In genomic region chr14:14354511-14355359, GRCm38 (mm10) we compare ENCODE assay signal across 13 mouse cellular contexts. TPM values are rescaled to one million over a fixed set of nuclear protein-coding genes. Genes with fewer than 3 reads are reported as not detected.
DNase-seq lines count a peak whose midpoint lies in the region; ATAC-seq lines count a peak whose summit lies in the region.
"Had no signal": no experiment of that assay in that cellular context is flagged by ENCODE, and none has a peak within 500 bp of the region (broad histone marks: within the 10 kb centered on the region; RNA-seq: fewer than 3 reads in every experiment).

No protein-coding gene starts in this region.

- no peak overlapping the region for H3K4me3 ChIP-seq in neural tube, embryonic 12.5 days
- no peak overlapping the region for H3K4me3 ChIP-seq in neural tube, embryonic 15.5 days (replicated peaks)
- no peak overlapping the region for H3K4me3 ChIP-seq in hindbrain, embryonic 14.5 days (replicated peaks; ENCODE audit: low read length)
- no peak overlapping the region for H3K4me3 ChIP-seq in stomach, embryonic 16.5 days (replicated peaks; ENCODE audit: low read length)

- H3K4me1 ChIP-seq in neural tube, embryonic 12.5 days: no peaks in the 10 kb centered on the region
- H3K4me1 ChIP-seq in neural tube, embryonic 15.5 days: no peaks in the 10 kb centered on the region
- H3K4me1 ChIP-seq in hindbrain, embryonic 14.5 days (replicated peaks; ENCODE audit: control insufficient read depth, insufficient read depth, low read length): no peaks in the 10 kb centered on the region
- no peaks in the 10 kb centered on the region for H3K4me1 ChIP-seq in stomach, embryonic 16.5 days (ENCODE audit: control insufficient read depth, insufficient read depth, low read length)

- peak; percentile 74 for ATAC-seq in neural tube, embryonic 12.5 days (ENCODE audit: low FRiP score, low read depth)
- ATAC-seq in neural tube, embryonic 15.5 days (ENCODE audit: low FRiP score): no peak
- peak; percentile 47 for ATAC-seq in hindbrain, embryonic 14.5 days (ENCODE audit: low FRiP score)
- ATAC-seq in stomach, embryonic 16.5 days (ENCODE audit: insufficient read depth, low FRiP score): 0 out of 2 replicates have a peak, but pooled peaks have one; percentile 18

- no peak overlapping the region for H3K27ac ChIP-seq in neural tube, embryonic 12.5 days
- no peak overlapping the region for H3K27ac ChIP-seq in neural tube, embryonic 15.5 days (replicated peaks)
- no peak overlapping the region for H3K27ac ChIP-seq in hindbrain, embryonic 14.5 days
- H3K27ac ChIP-seq in stomach, embryonic 16.5 days (ENCODE audit: low read length): no peak overlapping the region

- H3K27me3 ChIP-seq in neural tube, embryonic 12.5 days (replicated peaks): no peaks in the 10 kb centered on the region
- no peaks in the 10 kb centered on the region for H3K27me3 ChIP-seq in neural tube, embryonic 15.5 days (replicated peaks)
- no peaks in the 10 kb centered on the region for H3K27me3 ChIP-seq in hindbrain, embryonic 14.5 days (ENCODE audit: control insufficient read depth, insufficient read depth, low read length)
- no peaks in the 10 kb centered on the region for H3K27me3 ChIP-seq in stomach, embryonic 16.5 days (ENCODE audit: control insufficient read depth, insufficient read depth, low read length)

- no peak overlapping the region for H3K4me2 ChIP-seq in neural tube, embryonic 12.5 days (replicated peaks)
- no peak overlapping the region for H3K4me2 ChIP-seq in neural tube, embryonic 15.5 days
- H3K4me2 ChIP-seq in hindbrain, embryonic 14.5 days (replicated peaks): no peak overlapping the region
- no peak overlapping the region for H3K4me2 ChIP-seq in stomach, embryonic 16.5 days (ENCODE audit: low read depth, low read length)

- 66% methylated on average over 13 of the region's 13 CpGs for WGBS in neural tube, embryonic 12.5 days
- WGBS in neural tube, embryonic 15.5 days: 46% methylated on average over 13 of the region's 13 CpGs
- whole genome bisulfite sequencing in hindbrain, embryonic 14.5 days: 60% methylated on average over 13 of the region's 13 CpGs
- WGBS in stomach, embryonic 16.5 days: 95% methylated on average over 13 of the region's 13 CpGs

- H3K9ac ChIP-seq in neural tube, embryonic 12.5 days: no peak overlapping the region
- H3K9ac ChIP-seq in neural tube, embryonic 15.5 days (replicated peaks): no peak overlapping the region
- H3K9ac ChIP-seq in hindbrain, embryonic 14.5 days: no peak overlapping the region
- H3K9ac ChIP-seq in stomach, embryonic 16.5 days (ENCODE audit: low read length): no peak overlapping the region

- peaks cover 32% of the 10 kb centered on the region for H3K9me3 ChIP-seq in neural tube, embryonic 12.5 days
- peaks cover 9% of the 10 kb centered on the region; the same call in 1 of the 2 replicates for H3K9me3 ChIP-seq in neural tube, embryonic 15.5 days (replicated peaks)
- peaks cover 37% of the 10 kb centered on the region for H3K9me3 ChIP-seq in hindbrain, embryonic 14.5 days (ENCODE audit: control insufficient read depth, low read length)
- H3K9me3 ChIP-seq in stomach, embryonic 16.5 days (replicated peaks; ENCODE audit: control insufficient read depth, low read length): peaks cover 36% of the 10 kb centered on the region

- 0 out of 2 replicates have a peak, but pooled peaks cover 5% of the 10 kb centered on the region for H3K36me3 ChIP-seq in neural tube, embryonic 12.5 days
- peaks cover 5% of the 10 kb centered on the region; the same call in 1 of the 2 replicates for H3K36me3 ChIP-seq in neural tube, embryonic 15.5 days
- H3K36me3 ChIP-seq in hindbrain, embryonic 14.5 days (replicated peaks; ENCODE audit: control insufficient read depth, insufficient read depth): no peaks in the 10 kb centered on the region
- no peaks in the 10 kb centered on the region for H3K36me3 ChIP-seq in stomach, embryonic 16.5 days (ENCODE audit: control insufficient read depth, insufficient read depth, low read length)

- DNase-seq in heart, adult 11 months: peak; percentile 86
- no peak for DNase-seq in heart, adult 18-20 months
- DNase-seq in hindbrain, embryonic 14.5 days (ENCODE audit: low spot score): peak; percentile 57
- no peak for DNase-seq in right cerebral cortex, postnatal 14 days
- DNase-seq in left cerebral cortex, postnatal 4 days: no peak
- DNase-seq: cerebellum, adult 11-12 months; lung, adult 18-20 months; thymus, adult 2 months had no signal

- intact Hi-C loops in left cerebral cortex, postnatal 4 days (cut with DNase I): no loop called here

RNA-seq across cellular contexts. Expression of gene Il3ra, which starts 8.7 kb away (rescaled TPM):
- 1 to 10 TPM; 5.0 to 6.2 TPM for total RNA-seq in heart, adult 18-20 months (2021)
- polyA plus RNA-seq in neural tube, embryonic 12.5 days (2016; fragmentation: Nextera tagmentation; extraction: Ambion mirVana): 4.1 and 5.0 TPM in 2 replicates
- polyA plus RNA-seq in neural tube, embryonic 15.5 days (2015; fragmentation: Nextera tagmentation; extraction: Ambion mirVana): 2.9 and 4.3 TPM in 2 replicates
- polyA plus RNA-seq in hindbrain, embryonic 14.5 days (2014; fragmentation: Nextera tagmentation; extraction: Ambion mirVana): 2.2 and 2.7 TPM in 2 replicates
- polyA plus RNA-seq in stomach, embryonic 16.5 days (2015; fragmentation: Nextera tagmentation; extraction: Ambion mirVana): 5.2 and 7.5 TPM in 2 replicates
- 1 to 10 TPM; 6.0 TPM for total RNA-seq in left cerebral cortex, postnatal 4 days (2021)

RNA-seq across cellular contexts. Expression of gene Olfr31, which starts 32.1 kb away (rescaled TPM):
- not detected for total RNA-seq in heart, adult 18-20 months (2021)
- polyA plus RNA-seq in neural tube, embryonic 12.5 days (2016; fragmentation: Nextera tagmentation; extraction: Ambion mirVana): not detected in 2 replicates
- 0.04 TPM in 1 of 2 replicates, not detected in the other for polyA plus RNA-seq in neural tube, embryonic 15.5 days (2015; fragmentation: Nextera tagmentation; extraction: Ambion mirVana)
- polyA plus RNA-seq in hindbrain, embryonic 14.5 days (2014; fragmentation: Nextera tagmentation; extraction: Ambion mirVana): not detected in 2 replicates
- polyA plus RNA-seq in stomach, embryonic 16.5 days (2015; fragmentation: Nextera tagmentation; extraction: Ambion mirVana): not detected in 2 replicates
- not detected for total RNA-seq in left cerebral cortex, postnatal 4 days (2021)
- total RNA-seq: heart, postnatal 10 days; layer of hippocampus, adult 8-10 months had no signal
- polyA plus RNA-seq: thymus, adult 2 months had no signal

RNA-seq across cellular contexts. Expression of gene Olfr721-ps1, which starts 46.4 kb away (rescaled TPM):
- not detected for total RNA-seq in heart, adult 18-20 months (2021)
- polyA plus RNA-seq in neural tube, embryonic 12.5 days (2016; fragmentation: Nextera tagmentation; extraction: Ambion mirVana): not detected in 2 replicates
- polyA plus RNA-seq in neural tube, embryonic 15.5 days (2015; fragmentation: Nextera tagmentation; extraction: Ambion mirVana): not detected in 2 replicates
- not detected in 2 replicates for polyA plus RNA-seq in hindbrain, embryonic 14.5 days (2014; fragmentation: Nextera tagmentation; extraction: Ambion mirVana)
- polyA plus RNA-seq in stomach, embryonic 16.5 days (2015; fragmentation: Nextera tagmentation; extraction: Ambion mirVana): not detected in 2 replicates
- total RNA-seq in left cerebral cortex, postnatal 4 days (2021): not detected
- total RNA-seq: heart, postnatal 10 days; layer of hippocampus, adult 8-10 months had no signal
- polyA plus RNA-seq: thymus, adult 2 months had no signal

Comparison
In these comparisons a context has a peak if more than half of its experiments do, and no peak if none do; other contexts are left out.
1. DNase-seq: peak in heart, adult 11 months (single experiment) and hindbrain, embryonic 14.5 days (single experiment); none in heart, adult 18-20 months (0 of 2), right cerebral cortex, postnatal 14 days (single experiment) and left cerebral cortex, postnatal 4 days (single experiment).